Mouse (Mus musculus): ENCODE results near the gene Plcb1. TPM values are rescaled to one million over a fixed set of nuclear protein-coding genes. Genes with fewer than 3 reads are reported as not detected.

Gene Plcb1
- polyA plus RNA-seq, 1 experiment: 0.46 TPM

DNA sequence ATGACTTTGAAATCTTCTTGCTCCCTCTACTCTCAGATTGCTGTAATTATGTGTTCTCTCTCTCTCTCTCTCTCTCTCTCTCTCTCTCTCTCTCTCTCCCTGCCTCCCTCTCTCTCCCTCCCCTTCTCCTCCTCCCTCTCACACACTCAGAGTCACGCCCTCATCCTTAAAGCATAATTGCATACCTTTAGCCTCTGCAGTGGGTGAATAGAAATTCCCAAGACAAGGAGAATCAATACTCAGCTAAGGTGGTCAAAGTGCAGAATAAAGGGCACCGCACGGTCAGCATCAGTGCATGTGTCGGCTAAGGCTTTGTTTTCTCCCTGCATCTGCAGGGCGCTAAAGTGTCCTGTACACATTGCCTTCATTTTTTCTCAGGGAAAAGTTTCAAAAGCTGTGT, 243.4 kb downstream of the Plcb1 start:
- no peaks in the 10 kb centered on the region for H3K9me3 ChIP-seq
- TF ChIP-seq FLI1 (IDR thresholded peaks at IDR 0.05; ENCODE audit: low read length) (no peak), GATA1 (IDR thresholded peaks at IDR 0.05; ENCODE audit: borderline replicate concordance, low read length) (no peak)
- no peaks in the 10 kb centered on the region for H3K36me3 ChIP-seq (replicated peaks; ENCODE audit: low read length)
- H3K4me1 ChIP-seq: peaks cover 7% of the 10 kb centered on the region
- H3K27me3 ChIP-seq (replicated peaks): no peaks in the 10 kb centered on the region
- no peak overlapping the region for H3K4me3 ChIP-seq (replicated peaks)

DNA sequence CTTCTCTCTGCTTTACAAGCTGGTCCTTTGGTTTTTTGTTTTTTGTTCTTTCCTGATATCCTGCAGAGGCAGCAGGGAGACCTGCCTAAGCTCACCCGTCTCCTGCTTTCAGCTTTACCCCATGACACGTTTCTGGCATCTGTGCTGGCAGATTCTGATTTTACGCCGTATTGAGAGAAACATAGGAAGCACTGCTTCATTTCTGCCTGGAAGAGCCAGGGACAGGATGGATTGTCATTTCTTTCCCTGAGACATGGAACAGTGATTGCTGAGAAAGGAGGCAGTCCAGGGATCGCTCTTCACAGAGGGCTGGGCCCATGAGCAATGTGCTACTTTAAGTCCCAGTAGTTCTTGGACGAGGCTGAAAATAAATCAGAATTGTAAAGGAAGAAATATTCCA, 243.8 kb downstream of the Plcb1 start:
- TF ChIP-seq GATA1 (IDR thresholded peaks at IDR 0.05; ENCODE audit: borderline replicate concordance, low read length): no peak
- TF ChIP-seq FLI1 (IDR thresholded peaks at IDR 0.05; ENCODE audit: low read length): no peak
- Histone ChIP-seq H3K4me3 (replicated peaks) (no peak overlapping the region), H3K9me3 (no peaks in the 10 kb centered on the region), H3K36me3 (replicated peaks; ENCODE audit: low read length) (no peaks in the 10 kb centered on the region), H3K4me1 (peaks cover 8% of the 10 kb centered on the region), H3K27me3 (replicated peaks) (no peaks in the 10 kb centered on the region)

DNA sequence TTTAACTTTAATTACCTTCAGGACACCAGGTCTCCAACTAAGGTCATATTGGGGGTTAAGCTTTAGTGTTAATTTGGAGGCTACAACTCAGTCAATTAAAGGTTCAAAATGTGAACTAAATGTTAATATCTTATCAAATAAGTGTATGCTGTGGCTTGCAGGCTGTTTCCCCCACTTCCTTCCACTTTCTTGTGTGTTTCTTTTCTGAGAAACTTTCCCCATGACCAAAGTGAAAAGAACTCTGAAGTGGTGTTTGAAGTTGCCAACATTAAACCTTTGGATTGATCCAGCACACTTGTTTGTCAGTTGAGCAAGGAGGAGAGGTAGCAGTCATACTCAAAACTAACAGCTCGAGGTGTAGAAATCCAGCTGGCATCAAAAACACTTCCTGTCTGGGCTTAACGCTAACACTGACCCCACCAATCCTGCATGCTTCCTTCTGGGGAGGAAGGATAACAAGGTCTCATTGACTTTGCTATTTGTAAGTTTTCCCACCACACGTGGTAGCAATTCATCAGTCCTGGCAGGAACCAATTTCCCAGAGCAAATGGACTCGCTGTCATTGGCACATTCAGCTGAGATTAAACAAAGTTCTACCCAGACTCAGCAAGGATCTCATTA, 249.9 kb downstream of the Plcb1 start:
- Histone ChIP-seq H3K27me3 (replicated peaks) (no peaks in the 10 kb centered on the region), H3K4me1 (peaks cover 28% of the 10 kb centered on the region), H3K36me3 (replicated peaks; ENCODE audit: low read length) (no peaks in the 10 kb centered on the region), H3K9me3 (no peaks in the 10 kb centered on the region), H3K4me3 (replicated peaks) (peak overlapping the region; percentile 78)
- TF ChIP-seq FLI1 (IDR thresholded peaks at IDR 0.05; ENCODE audit: low read length): no peak
- no peak for TF ChIP-seq GATA1 (IDR thresholded peaks at IDR 0.05; ENCODE audit: borderline replicate concordance, low read length)

DNA sequence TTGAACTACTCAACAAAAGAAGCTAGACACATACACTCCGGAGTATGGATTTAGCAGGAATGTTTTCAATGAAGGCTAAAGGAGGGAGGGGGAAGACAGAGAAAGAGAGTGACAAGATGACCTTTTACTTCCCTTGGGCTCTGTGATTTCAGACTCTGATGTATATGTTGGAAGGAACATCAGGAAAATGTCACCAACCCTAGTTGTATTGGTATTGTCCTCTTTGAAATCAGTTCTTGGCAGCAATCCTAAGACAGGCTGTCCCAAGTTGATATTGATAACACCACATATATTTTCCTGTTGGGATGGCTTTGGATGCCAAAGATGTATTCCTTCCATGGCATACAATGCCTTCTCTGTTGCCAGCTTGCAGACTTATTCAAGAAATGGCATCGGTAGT, 262.9 kb downstream of the Plcb1 start:
- Histone ChIP-seq H3K4me1 (peaks cover 5% of the 10 kb centered on the region), H3K4me3 (replicated peaks) (no peak overlapping the region), H3K9me3 (no peaks in the 10 kb centered on the region), H3K27me3 (replicated peaks) (no peaks in the 10 kb centered on the region), H3K36me3 (replicated peaks; ENCODE audit: low read length) (no peaks in the 10 kb centered on the region)
- no peak for TF ChIP-seq GATA1 (IDR thresholded peaks at IDR 0.05; ENCODE audit: borderline replicate concordance, low read length)
- no peak for TF ChIP-seq FLI1 (IDR thresholded peaks at IDR 0.05; ENCODE audit: low read length)

DNA sequence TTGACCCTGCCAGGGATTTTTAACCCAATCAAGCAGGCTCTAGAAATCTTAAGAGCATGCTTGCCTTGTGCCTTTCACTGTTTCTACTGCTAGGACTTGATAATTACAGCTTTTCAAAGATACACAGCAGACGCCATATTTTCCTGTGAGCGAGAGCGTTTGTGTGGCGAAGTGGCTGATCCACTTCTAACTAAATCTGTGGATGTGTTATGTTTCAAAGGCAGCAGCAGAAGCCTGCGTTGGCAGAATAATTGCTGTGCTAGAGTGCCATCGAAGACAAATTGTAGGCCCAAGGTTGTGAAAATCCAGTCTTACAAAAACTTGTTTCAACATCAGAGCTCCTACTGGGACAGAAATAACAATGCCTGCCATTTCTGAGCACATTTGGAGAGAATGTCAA, 263.4 kb downstream of the Plcb1 start:
- H3K27me3 ChIP-seq (replicated peaks): no peaks in the 10 kb centered on the region
- TF ChIP-seq FLI1 (IDR thresholded peaks at IDR 0.05; ENCODE audit: low read length) (no peak), GATA1 (IDR thresholded peaks at IDR 0.05; ENCODE audit: borderline replicate concordance, low read length) (no peak)
- H3K4me1 ChIP-seq: peaks cover 6% of the 10 kb centered on the region
- H3K4me3 ChIP-seq (replicated peaks): no peak overlapping the region
- H3K36me3 ChIP-seq (replicated peaks; ENCODE audit: low read length): no peaks in the 10 kb centered on the region
- no peaks in the 10 kb centered on the region for H3K9me3 ChIP-seq

DNA sequence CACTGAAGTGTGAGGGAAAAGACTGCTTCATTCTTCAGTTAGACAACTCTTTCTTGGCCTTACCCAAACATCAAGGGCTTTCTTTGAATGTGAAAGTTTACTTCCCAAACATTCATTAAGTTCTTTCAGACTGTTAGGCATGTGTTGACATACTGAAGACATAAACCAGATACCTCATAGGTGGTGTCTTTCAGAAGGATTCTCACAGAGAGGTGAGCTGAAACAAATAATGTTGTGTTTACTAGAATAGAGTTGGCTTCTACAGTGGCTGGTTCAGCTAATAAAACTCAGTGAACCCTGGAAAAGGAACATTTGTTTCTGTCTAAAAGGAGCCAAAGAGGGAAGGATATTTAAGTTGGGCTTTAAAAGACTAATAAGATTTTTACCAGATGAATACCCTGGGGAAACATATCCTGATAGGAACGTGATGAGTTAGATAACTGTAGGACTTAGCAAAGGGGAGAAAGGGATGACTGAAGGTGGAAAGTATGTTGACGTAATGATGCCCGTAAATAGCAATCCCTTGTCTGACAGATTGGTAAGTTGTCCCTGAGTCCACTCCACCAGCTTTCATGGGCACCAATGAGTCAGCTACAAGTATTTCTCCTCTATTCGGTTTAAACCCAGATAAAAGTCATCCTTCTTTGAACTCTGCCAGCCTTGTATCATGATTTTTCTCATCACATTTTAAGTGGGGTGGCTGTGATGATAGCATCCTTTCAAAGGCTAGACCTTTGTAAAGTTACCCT, 265.8 kb downstream of the Plcb1 start:
- H3K4me1 ChIP-seq: peaks cover 6% of the 10 kb centered on the region

DNA sequence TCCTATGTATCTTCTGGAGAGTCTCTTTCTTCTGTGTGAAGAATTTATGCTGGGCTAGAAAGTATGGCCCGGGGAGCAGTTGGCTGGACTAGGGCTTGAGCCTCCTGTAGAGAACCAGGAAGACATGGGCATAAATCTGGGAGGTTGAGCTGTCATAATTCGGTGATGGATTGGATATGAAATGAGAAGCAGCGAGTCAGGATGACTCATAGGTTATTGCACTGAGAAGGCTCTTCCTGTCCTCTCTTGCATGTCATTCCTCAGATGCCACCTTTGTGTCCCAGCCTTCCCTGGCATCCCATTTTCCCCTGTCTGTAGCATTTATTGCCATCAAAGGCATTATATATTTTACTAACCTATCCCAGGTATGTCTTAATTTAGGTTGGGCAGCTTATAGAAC, 267.5 kb downstream of the Plcb1 start:
- Histone ChIP-seq H3K36me3 (replicated peaks; ENCODE audit: low read length) (no peaks in the 10 kb centered on the region), H3K4me3 (replicated peaks) (no peak overlapping the region), H3K9me3 (no peaks in the 10 kb centered on the region), H3K27me3 (replicated peaks) (no peaks in the 10 kb centered on the region), H3K4me1 (peaks cover 6% of the 10 kb centered on the region)
- TF ChIP-seq GATA1 (IDR thresholded peaks at IDR 0.05; ENCODE audit: borderline replicate concordance, low read length) (no peak), FLI1 (IDR thresholded peaks at IDR 0.05; ENCODE audit: low read length) (no peak)

More for the DNA sequence above, 265.8 kb downstream of the Plcb1 start:
- H3K27me3 ChIP-seq (replicated peaks): no peaks in the 10 kb centered on the region
- no peak for TF ChIP-seq FLI1 (IDR thresholded peaks at IDR 0.05; ENCODE audit: low read length)
- no peak for TF ChIP-seq GATA1 (IDR thresholded peaks at IDR 0.05; ENCODE audit: borderline replicate concordance, low read length)
- no peaks in the 10 kb centered on the region for H3K9me3 ChIP-seq
- H3K4me3 ChIP-seq (replicated peaks): no peak overlapping the region
- no peaks in the 10 kb centered on the region for H3K36me3 ChIP-seq (replicated peaks; ENCODE audit: low read length)

DNA sequence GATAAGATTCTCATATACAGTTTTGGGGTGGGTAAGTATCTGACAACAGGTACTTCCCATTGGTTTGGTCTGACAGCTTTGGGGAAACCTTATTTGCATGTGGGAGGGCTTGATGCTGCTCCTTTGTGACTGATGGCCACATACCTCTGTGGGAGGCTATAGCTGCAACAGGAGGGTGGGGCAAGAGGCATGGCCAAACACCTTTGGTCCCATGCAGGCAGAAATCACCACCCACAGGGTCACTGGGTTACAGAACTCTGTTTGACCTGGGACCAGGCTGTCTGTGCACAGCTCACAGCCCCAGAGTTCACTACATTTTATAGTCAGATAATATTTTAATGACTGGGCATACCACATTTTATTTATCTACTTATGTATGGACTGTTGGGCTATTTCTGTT, 281.6 kb downstream of the Plcb1 start:
- Histone ChIP-seq H3K36me3 (replicated peaks; ENCODE audit: low read length) (no peaks in the 10 kb centered on the region), H3K4me3 (replicated peaks) (no peak overlapping the region), H3K27me3 (replicated peaks) (no peaks in the 10 kb centered on the region), H3K4me1 (no peaks in the 10 kb centered on the region), H3K9me3 (no peaks in the 10 kb centered on the region)
- TF ChIP-seq FLI1 (IDR thresholded peaks at IDR 0.05; ENCODE audit: low read length) (no peak), GATA1 (IDR thresholded peaks at IDR 0.05; ENCODE audit: borderline replicate concordance, low read length) (no peak)

DNA sequence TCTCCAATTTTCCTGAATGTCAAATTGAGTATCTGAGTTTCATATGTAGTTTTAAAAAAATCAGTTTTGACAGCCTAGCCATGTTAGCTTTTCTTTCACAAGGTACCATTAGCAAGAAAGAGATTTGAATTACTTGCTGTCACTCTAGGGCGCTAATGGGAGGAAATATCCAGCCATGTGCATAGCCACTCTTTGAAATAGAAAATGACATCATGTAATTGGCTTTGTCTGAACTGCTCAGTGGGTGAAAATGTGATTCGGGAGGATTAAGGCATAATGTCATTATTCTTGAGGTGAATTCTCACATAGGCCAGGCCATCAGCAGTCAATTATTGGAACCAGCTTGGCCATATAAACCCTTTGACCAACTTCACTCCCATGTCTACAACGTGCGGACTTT, 285.5 kb downstream of the Plcb1 start:
- H3K27me3 ChIP-seq (replicated peaks): no peaks in the 10 kb centered on the region
- no peak overlapping the region for H3K4me3 ChIP-seq (replicated peaks)
- no peaks in the 10 kb centered on the region for H3K36me3 ChIP-seq (replicated peaks; ENCODE audit: low read length)
- TF ChIP-seq FLI1 (IDR thresholded peaks at IDR 0.05; ENCODE audit: low read length): no peak
- TF ChIP-seq GATA1 (IDR thresholded peaks at IDR 0.05; ENCODE audit: borderline replicate concordance, low read length): no peak
- no peaks in the 10 kb centered on the region for H3K9me3 ChIP-seq
- peaks cover 5% of the 10 kb centered on the region; the same call in 1 of the 2 replicates for H3K4me1 ChIP-seq

DNA sequence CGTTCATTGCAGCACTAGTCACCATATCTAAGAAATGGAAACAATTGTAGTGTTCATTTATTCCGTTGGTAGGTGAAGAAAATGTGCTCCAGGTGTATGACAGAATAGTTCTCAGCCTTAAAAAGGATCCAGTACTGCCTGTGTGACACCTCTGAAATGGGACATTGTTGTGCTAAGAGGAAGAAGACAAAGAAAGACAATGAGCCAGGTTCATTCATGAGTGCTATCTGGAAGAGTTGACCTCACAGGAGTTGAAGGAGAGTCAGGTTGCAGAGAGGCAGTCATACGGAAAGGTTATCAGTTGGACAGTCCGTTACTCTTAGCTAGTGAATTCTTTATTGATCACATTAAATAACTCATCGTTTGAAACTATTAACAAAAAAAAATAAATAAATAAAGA, 286.6 kb downstream of the Plcb1 start:
- TF ChIP-seq GATA1 (IDR thresholded peaks at IDR 0.05; ENCODE audit: borderline replicate concordance, low read length): no peak
- no peak for TF ChIP-seq FLI1 (IDR thresholded peaks at IDR 0.05; ENCODE audit: low read length)
- peaks cover 9% of the 10 kb centered on the region; the same call in 1 of the 2 replicates for H3K4me1 ChIP-seq
- no peaks in the 10 kb centered on the region for H3K27me3 ChIP-seq (replicated peaks)
- no peak overlapping the region for H3K4me3 ChIP-seq (replicated peaks)
- no peaks in the 10 kb centered on the region for H3K9me3 ChIP-seq
- H3K36me3 ChIP-seq (replicated peaks; ENCODE audit: low read length): no peaks in the 10 kb centered on the region

All from megakaryocyte, embryonic 14.5 days (primary cell).